Comparison of ENCODE assay signal across 8 mouse cellular contexts in genomic region chr17:29346496-29347125, GRCm38 (mm10). TPM values are rescaled to one million over a fixed set of nuclear protein-coding genes. Genes with fewer than 3 reads are reported as not detected.
DNase-seq lines count a peak whose midpoint lies in the region; ATAC-seq and TF ChIP-seq lines count a peak whose summit lies in the region.

No protein-coding gene starts in this region.

- H3K4me3 ChIP-seq in kidney, embryonic 14.5 days (ENCODE audit: low read length): peak overlapping the region; percentile 62
- H3K4me3 ChIP-seq in bone marrow macrophage, adult 2 months (ENCODE audit: insufficient read depth, low read length): peak overlapping the region; percentile 100
- H3K4me3 ChIP-seq in lung, embryonic 16.5 days (ENCODE audit: low read length): peak overlapping the region; percentile 89
- H3K4me3 ChIP-seq in small intestine, adult 2 months (ENCODE audit: low read depth, low read length): peak overlapping the region; percentile 87

- H3K27ac ChIP-seq in kidney, embryonic 14.5 days (ENCODE audit: low read depth, low read length): peak overlapping the region; percentile 93
- H3K27ac ChIP-seq in bone marrow macrophage, adult 2 months (ENCODE audit: insufficient read depth, low read depth, low read length): no peak overlapping the region
- peak overlapping the region; percentile 94 for H3K27ac ChIP-seq in lung, embryonic 16.5 days (ENCODE audit: low read length)
- no peak overlapping the region for H3K27ac ChIP-seq in small intestine, adult 2 months (ENCODE audit: insufficient read depth, low read depth, low read length)

- no peak for ATAC-seq in kidney, embryonic 14.5 days (ENCODE audit: low FRiP score, low TSS enrichment)
- ATAC-seq in lung, embryonic 16.5 days (ENCODE audit: low read depth): no peak

- peaks cover 20% of the 10 kb centered on the region; the same call in 1 of the 2 replicates for H3K36me3 ChIP-seq in kidney, embryonic 14.5 days (ENCODE audit: control insufficient read depth, insufficient read depth, low read length)
- H3K36me3 ChIP-seq in lung, embryonic 16.5 days (ENCODE audit: control insufficient read depth, insufficient read depth, low read length): peaks cover 8% of the 10 kb centered on the region
- peaks cover 6% of the 10 kb centered on the region for H3K36me3 ChIP-seq in small intestine, adult 2 months (ENCODE audit: control insufficient read depth, insufficient read depth, low read length)

- WGBS in kidney, embryonic 14.5 days: 5% methylated on average over 11 of the region's 11 CpGs
- 3% methylated on average over 11 of the region's 11 CpGs for WGBS in lung, embryonic 16.5 days
- WGBS in small intestine, adult 2 months: 6% methylated on average over 11 of the region's 11 CpGs

- H3K9ac ChIP-seq in kidney, embryonic 14.5 days (ENCODE audit: low read depth, low read length): peak overlapping the region; percentile 74
- H3K9ac ChIP-seq in lung, embryonic 16.5 days (ENCODE audit: low read length): peak overlapping the region; percentile 94

- no peaks in the 10 kb centered on the region for H3K9me3 ChIP-seq in kidney, embryonic 14.5 days (ENCODE audit: control insufficient read depth, low read length)
- H3K9me3 ChIP-seq in lung, embryonic 16.5 days (ENCODE audit: control insufficient read depth, low read length): no peaks in the 10 kb centered on the region

- no peak for TF ChIP-seq CTCF in bone marrow macrophage, adult 2 months (IDR thresholded peaks at IDR 0.05; ENCODE audit: low read depth, low read length)
- TF ChIP-seq CTCF in small intestine, adult 2 months (IDR thresholded peaks at IDR 0.05; ENCODE audit: extremely low read depth, insufficient read length, insufficient replicate concordance, low read depth, low read length): no peak

- H3K4me1 ChIP-seq in kidney, embryonic 14.5 days (ENCODE audit: control insufficient read depth, insufficient read depth, low read length): peaks cover 28% of the 10 kb centered on the region
- H3K4me1 ChIP-seq in bone marrow macrophage, adult 2 months (ENCODE audit: control insufficient read depth, insufficient read depth, low read length): peaks cover 21% of the 10 kb centered on the region
- H3K4me1 ChIP-seq in lung, embryonic 16.5 days (replicated peaks; ENCODE audit: control insufficient read depth, insufficient read depth, low read length): peaks cover 33% of the 10 kb centered on the region
- H3K4me1 ChIP-seq in small intestine, adult 2 months (ENCODE audit: control insufficient read depth, insufficient read depth, insufficient read length, low read length): peaks cover 18% of the 10 kb centered on the region

- H3K27me3 ChIP-seq in kidney, embryonic 14.5 days (ENCODE audit: control insufficient read depth, insufficient read depth, low read length): no peaks in the 10 kb centered on the region
- no peaks in the 10 kb centered on the region for H3K27me3 ChIP-seq in lung, embryonic 16.5 days (ENCODE audit: control insufficient read depth, insufficient read depth, low read depth, low read length)
- H3K27me3 ChIP-seq in small intestine, adult 2 months (ENCODE audit: control insufficient read depth, insufficient read depth, low read length): no peaks in the 10 kb centered on the region

- no peak for DNase-seq in kidney, adult 18-20 months
- peak; percentile 61 to 76 for DNase-seq in frontal cortex, adult 2 months (ENCODE audit: extremely low spot score in 1 of 2, low spot score in 1 of 2)
- DNase-seq in kidney, postnatal 4 days: peak; percentile 55 to 65
- DNase-seq in natural killer cell, adult 2 months (ENCODE audit: low spot score in 2 of 2): no peak

- peak overlapping the region; percentile 79 for H3K4me2 ChIP-seq in kidney, embryonic 14.5 days (replicated peaks; ENCODE audit: low read depth, low read length)
- H3K4me2 ChIP-seq in lung, embryonic 16.5 days (ENCODE audit: low read depth, low read length): peak overlapping the region; percentile 75

- no peak for TF ChIP-seq POLR2A in bone marrow macrophage, adult 2 months (IDR thresholded peaks at IDR 0.05; ENCODE audit: borderline replicate concordance, low read depth, low read length)
- no peak for TF ChIP-seq POLR2A in small intestine, adult 2 months (IDR thresholded peaks at IDR 0.05; ENCODE audit: low read depth, low read length)

RNA-seq across cellular contexts. Expression of gene Mtch1, which starts 1.1 kb away (rescaled TPM):
- polyA plus RNA-seq in kidney, embryonic 14.5 days (2014; fragmentation: Nextera tagmentation; extraction: Ambion mirVana): 297 and 364 TPM in 2 replicates
- polyA plus RNA-seq in bone marrow macrophage, adult 2 months (2012; ENCODE audit: insufficient read depth, insufficient read length, missing spikeins): 129 and 138 TPM in 2 replicates
- polyA plus RNA-seq in frontal cortex, adult 2 months (2012; rRNA removed): 548 and 552 TPM in 2 replicates
- 208 and 265 TPM in 2 replicates for polyA plus RNA-seq in lung, embryonic 16.5 days (2015; fragmentation: Nextera tagmentation; extraction: Ambion mirVana)
- 153 and 260 TPM in 2 replicates for polyA plus RNA-seq in small intestine, adult 2 months (2012; rRNA removed)

RNA-seq across cellular contexts. Expression of gene Fgd2, which starts 14.1 kb away (rescaled TPM):
- polyA plus RNA-seq in kidney, embryonic 14.5 days (2014; fragmentation: Nextera tagmentation; extraction: Ambion mirVana): 9.5 and 9.6 TPM in 2 replicates
- 136 and 152 TPM in 2 replicates for polyA plus RNA-seq in bone marrow macrophage, adult 2 months (2012; ENCODE audit: insufficient read depth, insufficient read length, missing spikeins)
- polyA plus RNA-seq in frontal cortex, adult 2 months (2012; rRNA removed): 11.0 and 14.7 TPM in 2 replicates
- 21.7 and 24.0 TPM in 2 replicates for polyA plus RNA-seq in lung, embryonic 16.5 days (2015; fragmentation: Nextera tagmentation; extraction: Ambion mirVana)
- polyA plus RNA-seq in small intestine, adult 2 months (2012; rRNA removed): 14.0 and 16.3 TPM in 2 replicates

RNA-seq across cellular contexts. Expression of gene Pi16, which starts 29.1 kb away (rescaled TPM):
- 0.32 and 0.90 TPM in 2 replicates for polyA plus RNA-seq in kidney, embryonic 14.5 days (2014; fragmentation: Nextera tagmentation; extraction: Ambion mirVana)
- 0.41 TPM in 1 of 2 replicates, not detected in the other for polyA plus RNA-seq in bone marrow macrophage, adult 2 months (2012; ENCODE audit: insufficient read depth, insufficient read length, missing spikeins)
- polyA plus RNA-seq in frontal cortex, adult 2 months (2012; rRNA removed): 0.97 and 1.1 TPM in 2 replicates
- polyA plus RNA-seq in lung, embryonic 16.5 days (2015; fragmentation: Nextera tagmentation; extraction: Ambion mirVana): 2.3 and 3.5 TPM in 2 replicates
- polyA plus RNA-seq in small intestine, adult 2 months (2012; rRNA removed): 1.6 and 4.7 TPM in 2 replicates

Comparison
In these comparisons a context has a peak if more than half of its experiments do, and no peak if none do; other contexts are left out.
1. DNase-seq: peak in frontal cortex, adult 2 months (2 of 2) and kidney, postnatal 4 days (2 of 2); none in kidney, adult 18-20 months (single experiment) and natural killer cell, adult 2 months (0 of 2).
2. H3K27ac ChIP-seq: peak in kidney, embryonic 14.5 days (single experiment) and lung, embryonic 16.5 days (single experiment); none in bone marrow macrophage, adult 2 months (single experiment) and small intestine, adult 2 months (single experiment).
3. Peak in every context shown above with its lines, with median percentiles within 50 percentile points of each other: H3K4me3 ChIP-seq.